9 mouse cellular contexts compared by ENCODE assay signal in genomic region chr10:79995636-79996035, GRCm38 (mm10). TPM values are rescaled to one million over a fixed set of nuclear protein-coding genes. Genes with fewer than 3 reads are reported as not detected.
DNase-seq lines count a peak whose midpoint lies in the region; ATAC-seq lines count a peak whose summit lies in the region.
"Had no signal": no experiment of that assay in that cellular context is flagged by ENCODE, and none has a peak within 500 bp of the region (broad histone marks: within the 10 kb centered on the region; RNA-seq: fewer than 3 reads in every experiment).

No protein-coding gene starts in this region.

- no peak overlapping the region for H3K4me3 ChIP-seq in heart, embryonic 11.5 days (ENCODE audit: low read depth, low read length)
- no peak overlapping the region for H3K4me3 ChIP-seq in midbrain, embryonic 14.5 days (replicated peaks; ENCODE audit: low read depth, low read length)
- H3K4me3 ChIP-seq in midbrain, embryonic 16.5 days (ENCODE audit: low read depth, low read length), result no peak overlapping the region
- no peak overlapping the region; the same call in 1 of the 2 replicates for H3K4me3 ChIP-seq in hindbrain, embryonic 16.5 days (ENCODE audit: low read length)
- no peak overlapping the region for H3K4me3 ChIP-seq in stomach, embryonic 15.5 days (replicated peaks)

- H3K27me3 ChIP-seq in heart, embryonic 11.5 days (ENCODE audit: control insufficient read depth, insufficient read depth, low read length), result 0 out of 2 replicates have a peak, but pooled peaks cover 4% of the 10 kb centered on the region
- peaks cover 17% of the 10 kb centered on the region for H3K27me3 ChIP-seq in midbrain, embryonic 14.5 days (ENCODE audit: control insufficient read depth, insufficient read depth, low read length)
- peaks cover 4% of the 10 kb centered on the region for H3K27me3 ChIP-seq in midbrain, embryonic 16.5 days (ENCODE audit: control insufficient read depth, insufficient read depth, low read depth, low read length)
- H3K27me3 ChIP-seq in hindbrain, embryonic 16.5 days (replicated peaks; ENCODE audit: control insufficient read depth, insufficient read depth, low read length), result no peaks in the 10 kb centered on the region; the same call in 1 of the 2 replicates
- H3K27me3 ChIP-seq in stomach, embryonic 15.5 days (replicated peaks), result no peaks in the 10 kb centered on the region

- ATAC-seq in heart, embryonic 11.5 days (replicated peaks; ENCODE audit: insufficient number of reproducible peaks, low FRiP score, low TSS enrichment), result no peak
- ATAC-seq in midbrain, embryonic 14.5 days (ENCODE audit: low FRiP score, low TSS enrichment), result no peak
- no peak for ATAC-seq in midbrain, embryonic 16.5 days
- ATAC-seq in hindbrain, embryonic 16.5 days, result no peak
- ATAC-seq in stomach, embryonic 15.5 days (ENCODE audit: insufficient read depth, low FRiP score, low read depth), result no peak

- peaks cover 41% of the 10 kb centered on the region for H3K36me3 ChIP-seq in heart, embryonic 11.5 days (ENCODE audit: control insufficient read depth, insufficient read depth, low read length)
- no peaks in the 10 kb centered on the region for H3K36me3 ChIP-seq in midbrain, embryonic 14.5 days (ENCODE audit: control insufficient read depth, insufficient read depth, low read length)
- H3K36me3 ChIP-seq in midbrain, embryonic 16.5 days (ENCODE audit: control insufficient read depth, insufficient read depth, low read length), result no peaks in the 10 kb centered on the region
- H3K36me3 ChIP-seq in hindbrain, embryonic 16.5 days (ENCODE audit: control insufficient read depth, insufficient read depth, low read length), result no peaks in the 10 kb centered on the region
- H3K36me3 ChIP-seq in stomach, embryonic 15.5 days, result peaks cover 37% of the 10 kb centered on the region
- H3K36me3 ChIP-seq: midbrain, embryonic 12.5 days had no signal

- WGBS in heart, embryonic 11.5 days (ENCODE audit: insufficient replicate concordance), result 74% methylated on average over 1 of the region's 1 CpGs
- WGBS in midbrain, embryonic 14.5 days, result 83% methylated on average over 1 of the region's 1 CpGs
- 96% methylated on average over 1 of the region's 1 CpGs for WGBS in midbrain, embryonic 16.5 days
- WGBS in hindbrain, embryonic 16.5 days, result 89% methylated on average over 1 of the region's 1 CpGs
- 81% methylated on average over 1 of the region's 1 CpGs for whole genome bisulfite sequencing in stomach, embryonic 15.5 days

- H3K9ac ChIP-seq in heart, embryonic 11.5 days (ENCODE audit: low read depth, low read length), result no peak overlapping the region
- no peak overlapping the region for H3K9ac ChIP-seq in midbrain, embryonic 14.5 days (replicated peaks; ENCODE audit: low read length)
- H3K9ac ChIP-seq in midbrain, embryonic 16.5 days (ENCODE audit: low read depth, low read length), result no peak overlapping the region
- no peak overlapping the region for H3K9ac ChIP-seq in hindbrain, embryonic 16.5 days (ENCODE audit: low read depth, low read length)
- no peak overlapping the region for H3K9ac ChIP-seq in stomach, embryonic 15.5 days

- no peaks in the 10 kb centered on the region for H3K9me3 ChIP-seq in heart, embryonic 11.5 days (replicated peaks; ENCODE audit: control insufficient read depth, low read length)
- H3K9me3 ChIP-seq in midbrain, embryonic 14.5 days (ENCODE audit: control insufficient read depth, low read length), result peaks cover 3% of the 10 kb centered on the region; the same call in 1 of the 2 replicates
- H3K9me3 ChIP-seq in midbrain, embryonic 16.5 days (replicated peaks; ENCODE audit: control insufficient read depth, low read length, poor library complexity, severe bottlenecking), result 0 out of 2 replicates have a peak, but pooled peaks cover 2% of the 10 kb centered on the region
- H3K9me3 ChIP-seq in hindbrain, embryonic 16.5 days (ENCODE audit: control insufficient read depth, low read length), result peaks cover 6% of the 10 kb centered on the region
- no peaks in the 10 kb centered on the region for H3K9me3 ChIP-seq in stomach, embryonic 15.5 days

- H3K4me1 ChIP-seq in heart, embryonic 11.5 days (ENCODE audit: control insufficient read depth, insufficient read depth, low read length), result peaks cover 10% of the 10 kb centered on the region
- peaks cover 12% of the 10 kb centered on the region for H3K4me1 ChIP-seq in midbrain, embryonic 14.5 days (ENCODE audit: control insufficient read depth, insufficient read depth, low read length)
- H3K4me1 ChIP-seq in midbrain, embryonic 16.5 days (ENCODE audit: control insufficient read depth, insufficient read depth, low read length), result peaks cover 6% of the 10 kb centered on the region
- H3K4me1 ChIP-seq in hindbrain, embryonic 16.5 days (ENCODE audit: control insufficient read depth, insufficient read depth, low read depth, low read length), result peaks cover 18% of the 10 kb centered on the region
- H3K4me1 ChIP-seq in stomach, embryonic 15.5 days, result peaks cover 11% of the 10 kb centered on the region; the same call in 1 of the 2 replicates

- peak overlapping the region; percentile 29; the same call in 1 of the 2 replicates for H3K27ac ChIP-seq in heart, embryonic 11.5 days (ENCODE audit: low read depth, low read length)
- peak overlapping the region; percentile 8; the same call in 1 of the 2 replicates for H3K27ac ChIP-seq in midbrain, embryonic 14.5 days (replicated peaks; ENCODE audit: low read depth, low read length)
- H3K27ac ChIP-seq in midbrain, embryonic 16.5 days (ENCODE audit: low read length), result no peak overlapping the region
- H3K27ac ChIP-seq in hindbrain, embryonic 16.5 days (ENCODE audit: low read depth, low read length), result no peak overlapping the region
- H3K27ac ChIP-seq in stomach, embryonic 15.5 days, result no peak overlapping the region; the same call in 1 of the 2 replicates

- intact Hi-C loops in left cerebral cortex, postnatal 4 days (cut with DNase I), result no loop called here

- no peak for DNase-seq in heart, postnatal 4 days
- DNase-seq in midbrain, embryonic 14.5 days, result no peak
- no peak for DNase-seq in left cerebral cortex, postnatal 4 days
- DNase-seq in adrenal gland, adult (ENCODE audit: inconsistent age in 2 of 2, low spot score in 1 of 2), result no peak

- H3K4me2 ChIP-seq in heart, embryonic 11.5 days, result no peak overlapping the region
- H3K4me2 ChIP-seq in midbrain, embryonic 14.5 days (ENCODE audit: low read length), result peak overlapping the region; percentile 16; the same call in 1 of the 2 replicates
- no peak overlapping the region for H3K4me2 ChIP-seq in midbrain, embryonic 16.5 days (ENCODE audit: low read length)
- peak overlapping the region; percentile 88 for H3K4me2 ChIP-seq in hindbrain, embryonic 16.5 days (ENCODE audit: low read length)
- H3K4me2 ChIP-seq in stomach, embryonic 15.5 days, result peak overlapping the region; percentile 79; the same call in 1 of the 2 replicates

RNA-seq across cellular contexts. Expression of gene Abca7, which starts 0.7 kb away (rescaled TPM):
- polyA plus RNA-seq in heart, embryonic 11.5 days (2014; fragmentation: Nextera tagmentation; extraction: Ambion mirVana), result 2.1 and 2.8 TPM in 2 replicates
- total RNA-seq in heart, postnatal 4 days (2021), result 1 to 10 TPM; 6.9 to 8.1 TPM
- 3.7 and 4.1 TPM in 2 replicates for polyA plus RNA-seq in midbrain, embryonic 14.5 days (2014; fragmentation: Nextera tagmentation; extraction: Ambion mirVana)
- polyA plus RNA-seq in midbrain, embryonic 16.5 days (2015; fragmentation: Nextera tagmentation; extraction: Ambion mirVana), result 4.1 and 4.8 TPM in 2 replicates
- polyA plus RNA-seq in hindbrain, embryonic 16.5 days (2015; fragmentation: Nextera tagmentation; extraction: Ambion mirVana), result 4.2 and 5.1 TPM in 2 replicates
- polyA plus RNA-seq in stomach, embryonic 15.5 days (2015; fragmentation: Nextera tagmentation; extraction: Ambion mirVana), result 4.2 and 4.8 TPM in 2 replicates
- total RNA-seq in left cerebral cortex, postnatal 4 days (2021), result 1 to 10 TPM; 7.2 to 8.1 TPM

RNA-seq across cellular contexts. Expression of gene Cnn2, which starts 7.3 kb away (rescaled TPM):
- polyA plus RNA-seq in heart, embryonic 11.5 days (2014; fragmentation: Nextera tagmentation; extraction: Ambion mirVana), result 405 and 420 TPM in 2 replicates
- 100 to 1,000 TPM; 109 to 113 TPM for total RNA-seq in heart, postnatal 4 days (2021)
- 10.9 and 35.0 TPM in 2 replicates for polyA plus RNA-seq in midbrain, embryonic 14.5 days (2014; fragmentation: Nextera tagmentation; extraction: Ambion mirVana)
- polyA plus RNA-seq in midbrain, embryonic 16.5 days (2015; fragmentation: Nextera tagmentation; extraction: Ambion mirVana), result 25.7 and 26.2 TPM in 2 replicates
- polyA plus RNA-seq in hindbrain, embryonic 16.5 days (2015; fragmentation: Nextera tagmentation; extraction: Ambion mirVana), result 30.5 and 38.9 TPM in 2 replicates
- polyA plus RNA-seq in stomach, embryonic 15.5 days (2015; fragmentation: Nextera tagmentation; extraction: Ambion mirVana), result 274 and 279 TPM in 2 replicates
- 10 to 100 TPM; 12.4 to 17.2 TPM for total RNA-seq in left cerebral cortex, postnatal 4 days (2021)

RNA-seq across cellular contexts. Expression of gene Tmem259, which starts 11.5 kb away (rescaled TPM):
- polyA plus RNA-seq in heart, embryonic 11.5 days (2014; fragmentation: Nextera tagmentation; extraction: Ambion mirVana), result 12.8 and 15.6 TPM in 2 replicates
- 100 to 1,000 TPM; 117 to 120 TPM for total RNA-seq in heart, postnatal 4 days (2021)
- 20.7 and 28.4 TPM in 2 replicates for polyA plus RNA-seq in midbrain, embryonic 14.5 days (2014; fragmentation: Nextera tagmentation; extraction: Ambion mirVana)
- polyA plus RNA-seq in midbrain, embryonic 16.5 days (2015; fragmentation: Nextera tagmentation; extraction: Ambion mirVana), result 15.3 and 16.2 TPM in 2 replicates
- 11.7 and 17.4 TPM in 2 replicates for polyA plus RNA-seq in hindbrain, embryonic 16.5 days (2015; fragmentation: Nextera tagmentation; extraction: Ambion mirVana)
- 20.6 and 21.3 TPM in 2 replicates for polyA plus RNA-seq in stomach, embryonic 15.5 days (2015; fragmentation: Nextera tagmentation; extraction: Ambion mirVana)
- total RNA-seq in left cerebral cortex, postnatal 4 days (2021), result 100 to 1,000 TPM; 117 to 127 TPM

RNA-seq across cellular contexts. Expression of gene Arhgap45, which starts 20.8 kb away (rescaled TPM):
- 6.2 and 7.5 TPM in 2 replicates for polyA plus RNA-seq in heart, embryonic 11.5 days (2014; fragmentation: Nextera tagmentation; extraction: Ambion mirVana)
- total RNA-seq in heart, postnatal 4 days (2021), result 1 to 10 TPM; 4.0 to 4.1 TPM
- polyA plus RNA-seq in midbrain, embryonic 14.5 days (2014; fragmentation: Nextera tagmentation; extraction: Ambion mirVana), result 0.39 and 1.4 TPM in 2 replicates
- 1.2 TPM in 2 replicates for polyA plus RNA-seq in midbrain, embryonic 16.5 days (2015; fragmentation: Nextera tagmentation; extraction: Ambion mirVana)
- 1.7 and 2.2 TPM in 2 replicates for polyA plus RNA-seq in hindbrain, embryonic 16.5 days (2015; fragmentation: Nextera tagmentation; extraction: Ambion mirVana)
- polyA plus RNA-seq in stomach, embryonic 15.5 days (2015; fragmentation: Nextera tagmentation; extraction: Ambion mirVana), result 9.1 and 10.0 TPM in 2 replicates
- 1 to 10 TPM; 1.6 to 1.7 TPM for total RNA-seq in left cerebral cortex, postnatal 4 days (2021)

RNA-seq across cellular contexts. Expression of gene Grin3b, which starts 25.1 kb away (rescaled TPM):
- polyA plus RNA-seq in heart, embryonic 11.5 days (2014; fragmentation: Nextera tagmentation; extraction: Ambion mirVana), result 0.19 and 0.20 TPM in 2 replicates
- total RNA-seq in heart, postnatal 4 days (2021), result under 1 TPM in 1 of 2 experiments, not detected in 1; 0.21 TPM
- 0.39 and 0.53 TPM in 2 replicates for polyA plus RNA-seq in midbrain, embryonic 14.5 days (2014; fragmentation: Nextera tagmentation; extraction: Ambion mirVana)
- 0.20 and 0.28 TPM in 2 replicates for polyA plus RNA-seq in midbrain, embryonic 16.5 days (2015; fragmentation: Nextera tagmentation; extraction: Ambion mirVana)
- polyA plus RNA-seq in hindbrain, embryonic 16.5 days (2015; fragmentation: Nextera tagmentation; extraction: Ambion mirVana), result 0.45 and 0.46 TPM in 2 replicates
- polyA plus RNA-seq in stomach, embryonic 15.5 days (2015; fragmentation: Nextera tagmentation; extraction: Ambion mirVana), result 0.27 and 0.34 TPM in 2 replicates
- total RNA-seq in left cerebral cortex, postnatal 4 days (2021), result under 1 TPM; 0.12 to 0.30 TPM

Comparison
In these comparisons a context has a peak if more than half of its experiments do, and no peak if none do; other contexts are left out.
1. H3K27ac ChIP-seq: peak in heart, embryonic 11.5 days (single experiment) and midbrain, embryonic 14.5 days (single experiment); none in midbrain, embryonic 16.5 days (single experiment), hindbrain, embryonic 16.5 days (single experiment) and stomach, embryonic 15.5 days (single experiment).
2. H3K4me2 ChIP-seq: peak in midbrain, embryonic 14.5 days (single experiment), hindbrain, embryonic 16.5 days (single experiment) and stomach, embryonic 15.5 days (single experiment); none in heart, embryonic 11.5 days (single experiment) and midbrain, embryonic 16.5 days (single experiment).